Mouse (Mus musculus): ENCODE data around the gene Snx3.

DNA sequence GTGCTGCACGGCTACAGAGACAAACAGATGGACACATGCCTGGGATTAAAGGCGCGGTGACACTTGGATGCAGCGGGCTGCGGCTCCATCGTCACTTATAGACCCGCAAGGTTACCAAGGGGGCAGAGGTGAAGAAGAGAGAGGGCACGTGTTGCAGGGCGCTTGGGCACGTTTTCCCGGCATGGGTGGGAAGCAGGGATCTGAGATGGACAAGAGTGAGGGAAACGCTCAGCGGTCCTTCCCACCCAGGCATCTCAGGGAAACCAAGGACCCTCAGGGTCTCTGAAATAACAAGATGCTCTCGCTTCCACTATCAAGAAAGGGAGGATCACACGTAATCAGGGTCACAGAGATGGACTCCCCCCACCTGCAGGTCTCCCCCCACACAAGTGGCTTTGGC, 71.1 kb downstream of the Snx3 start:
- TF ChIP-seq CTCF (IDR thresholded peaks at IDR 0.05; ENCODE audit: control insufficient read depth, insufficient read depth, insufficient replicate concordance, low read depth, low read length): no peak
- TF ChIP-seq POLR2A (IDR thresholded peaks at IDR 0.05; ENCODE audit: control insufficient read depth, low read depth, low read length): no peak

Data from testis, adult 2 months (tissue).